Mouse (Mus musculus) MEL (cell line): ENCODE measurements around the gene Rab5a. TPM values are rescaled to one million over a fixed set of nuclear protein-coding genes. Genes with fewer than 3 reads are reported as not detected.

Experiments
- DNase-seq: peaks from one replicate; pipeline ENCODE4 v3.0.0; 2011; ENCODE audit warnings: low read depth, low spot score
- H3K27ac ChIP-seq: 2 replicates; pipeline ENCODE4 v1.5.1; 2012; ENCODE audit warnings: low read depth, mild to moderate bottlenecking, control low read depth, low read length, moderate library complexity; ENCODE audit not compliant: control insufficient read depth
- H3K27me3 ChIP-seq, 2 experiments: fragments of 150-350 bp in 1 of 2; sonication (generic) in 1 of 2; 2 replicates each; pipeline ENCODE4 v1.6.1; 2012; ENCODE audit warnings: low read length in 2 of 2, mild to moderate bottlenecking in 2 of 2, improper control_type of control experiment in 1 of 2, moderate library complexity in 1 of 2; ENCODE audit not compliant: insufficient read depth in 2 of 2, control insufficient read depth in 1 of 2
- H3K36me3 ChIP-seq, 2 experiments: 2 replicates each; pipeline ENCODE4 v1.6.1; 2012 to 2014; ENCODE audit warnings: low read length in 2 of 2, improper control_type of control experiment in 1 of 2, inconsistent platforms in 1 of 2, mild to moderate bottlenecking in 1 of 2; ENCODE audit not compliant: insufficient read depth in 2 of 2, control insufficient read depth in 1 of 2
- H3K4me1 ChIP-seq, 2 experiments: fragments of 150-350 bp in 1 of 2; sonication (generic) in 1 of 2; 2 replicates each; pipeline ENCODE4 v1.6.1; 2012; ENCODE audit warnings: low read length in 2 of 2, improper control_type of control experiment in 1 of 2, mild to moderate bottlenecking in 1 of 2; ENCODE audit not compliant: insufficient read depth in 2 of 2, control insufficient read depth in 1 of 2
- H3K4me3 ChIP-seq, 2 experiments: fragments of 150-350 bp in 1 of 2; sonication (generic) in 1 of 2; 2 replicates each; pipeline ENCODE4 v1.5.1; 2012; ENCODE audit warnings: low read depth in 2 of 2, low read length in 2 of 2, mild to moderate bottlenecking in 2 of 2, moderate library complexity in 2 of 2, control low read depth in 1 of 2, improper control_type of control experiment in 1 of 2; ENCODE audit not compliant: control insufficient read depth in 1 of 2, insufficient read depth in 1 of 2
- H3K79me2 ChIP-seq: 2 replicates; pipeline ENCODE4 v1.6.1; 2012; ENCODE audit warnings: mild to moderate bottlenecking, low read length, moderate library complexity; ENCODE audit not compliant: control insufficient read depth, poor library complexity, insufficient read depth
- H3K9ac ChIP-seq: 2 replicates; pipeline ENCODE4 v1.6.1; 2012; ENCODE audit warnings: low read depth, mild to moderate bottlenecking, control low read depth, low read length, moderate library complexity; ENCODE audit not compliant: control insufficient read depth, poor library complexity, severe bottlenecking
- H3K9me3 ChIP-seq: fragments of 150-350 bp; sonication (generic); replicated peaks from 2 replicates; pipeline ENCODE4 v1.6.1; 2012; ENCODE audit warnings: mild to moderate bottlenecking, low read length, improper control_type of control experiment, moderate library complexity; ENCODE audit not compliant: insufficient read depth
- CHD1 ChIP-seq: IDR thresholded peaks from 2 replicates; pipeline ENCODE4 v1.6.1; 2012; ENCODE audit warnings: low read depth, mild to moderate bottlenecking, inconsistent platforms, low read length, improper control_type of control experiment
- ELF1 ChIP-seq: IDR thresholded peaks from 2 replicates; pipeline ENCODE4 v1.6.1; 2014; ENCODE audit warnings: low read depth, mild to moderate bottlenecking, inconsistent platforms, low read length, improper control_type of control experiment, moderate library complexity
- EP300 ChIP-seq, 2 experiments: IDR thresholded peaks; 2 replicates each; pipeline ENCODE4 v1.6.1; 2011; ENCODE audit warnings: improper control_type of control experiment in 2 of 2, low read length in 2 of 2, low read depth in 1 of 2, mild to moderate bottlenecking in 1 of 2
- GATA1 ChIP-seq: IDR thresholded peaks from 2 replicates; pipeline ENCODE4 v1.6.1; 2011; ENCODE audit warnings: low read depth, low read length, improper control_type of control experiment
- JUND ChIP-seq: IDR thresholded peaks from 2 replicates; pipeline ENCODE4 v1.6.1; 2011; ENCODE audit warnings: low read depth, mild to moderate bottlenecking, improper control_type of control experiment, low read length
- KAT2A ChIP-seq: conservative IDR thresholded peaks from 2 replicates; pipeline ENCODE4 v1.6.1; 2012; ENCODE audit warnings: low read depth, low read length, improper control_type of control experiment, inconsistent platforms
- MAX ChIP-seq: IDR thresholded peaks from 2 replicates; pipeline ENCODE4 v1.6.1; 2011; ENCODE audit warnings: low read length, improper control_type of control experiment
- MAZ ChIP-seq: IDR thresholded peaks from 2 replicates; pipeline ENCODE4 v1.6.1; 2012; ENCODE audit warnings: low read depth, mild to moderate bottlenecking, inconsistent platforms, low read length, improper control_type of control experiment
- MXI1 ChIP-seq: IDR thresholded peaks from 2 replicates; pipeline ENCODE4 v1.6.1; 2011; ENCODE audit warnings: mild to moderate bottlenecking, low read depth, low read length, improper control_type of control experiment
- NRF1 ChIP-seq: IDR thresholded peaks from 2 replicates; pipeline ENCODE4 v1.6.1; 2014; ENCODE audit warnings: low read depth, mild to moderate bottlenecking, inconsistent platforms, low read length, improper control_type of control experiment, moderate library complexity; ENCODE audit not compliant: poor library complexity, insufficient read depth, severe bottlenecking
- POLR2AphosphoS2 ChIP-seq: IDR thresholded peaks from 2 replicates; pipeline ENCODE4 v1.6.1; 2011; ENCODE audit warnings: low read length, improper control_type of control experiment
- POLR2AphosphoS5 ChIP-seq: IDR thresholded peaks from 2 replicates; pipeline ENCODE4 v1.6.1; 2012; ENCODE audit warnings: low read depth, borderline replicate concordance, mild to moderate bottlenecking, inconsistent platforms, low read length, moderate library complexity, mixed read lengths
- RAD21 ChIP-seq: IDR thresholded peaks from 2 replicates; pipeline ENCODE4 v1.6.1; 2011; ENCODE audit warnings: mild to moderate bottlenecking, low read depth, low read length, improper control_type of control experiment
- RCOR1 ChIP-seq: IDR thresholded peaks from 2 replicates; pipeline ENCODE4 v1.6.1; 2012; ENCODE audit warnings: low read depth, mild to moderate bottlenecking, inconsistent platforms, low read length, improper control_type of control experiment
- SIN3A ChIP-seq: IDR thresholded peaks from 2 replicates; pipeline ENCODE4 v1.6.1; 2012; ENCODE audit warnings: low read length, improper control_type of control experiment, inconsistent platforms
- TAL1 ChIP-seq: IDR thresholded peaks from 2 replicates; pipeline ENCODE4 v1.6.1; 2012; ENCODE audit warnings: mild to moderate bottlenecking, inconsistent platforms, low read length, moderate library complexity, mixed read lengths
- TBP ChIP-seq: IDR thresholded peaks from 2 replicates; pipeline ENCODE4 v1.8.0; 2011; ENCODE audit warnings: low read depth, low read length, improper control_type of control experiment
- TCF12 ChIP-seq: IDR thresholded peaks from 2 replicates; pipeline ENCODE4 v1.6.1; 2014; ENCODE audit warnings: low read depth, mild to moderate bottlenecking, inconsistent platforms, low read length, improper control_type of control experiment, moderate library complexity
- USF2 ChIP-seq, 2 experiments: IDR thresholded peaks; 2 replicates each; pipeline ENCODE4 v1.6.1; 2011 to 2012; ENCODE audit warnings: improper control_type of control experiment in 2 of 2, low read length in 2 of 2, borderline replicate concordance in 1 of 2, inconsistent platforms in 1 of 2, low read depth in 1 of 2, mild to moderate bottlenecking in 1 of 2; ENCODE audit not compliant: insufficient read depth in 1 of 2
- ZKSCAN1 ChIP-seq: IDR thresholded peaks from 2 replicates; pipeline ENCODE4 v1.6.1; 2012; ENCODE audit warnings: low read depth, mild to moderate bottlenecking, inconsistent platforms, low read length, improper control_type of control experiment, moderate library complexity
- ZNF384 ChIP-seq: IDR thresholded peaks from 2 replicates; pipeline ENCODE4 v1.6.1; 2012; ENCODE audit warnings: low read depth, mild to moderate bottlenecking, inconsistent platforms, low read length, improper control_type of control experiment
- polyA plus RNA-seq, 2 experiments: library from polyadenylated mRNA; stranded (reverse) in 1 of 2; unstranded in 1 of 2; fragments of >175 nt in 1 of 2; fragments of >200 nt in 1 of 2; gene quantifications; 2 replicates each; pipeline versions ENCODE4 v1.2.1 to v1.2.4; 2012; ENCODE audit warnings: low replicate concordance in 2 of 2, low read depth in 1 of 2; ENCODE audit not compliant: insufficient read length in 2 of 2, insufficient read depth in 1 of 2, missing spikeins in 1 of 2
- total RNA-seq: library from RNA; depleted of rRNA; stranded (reverse); fragments of 300-350 nt; gene quantifications from 2 replicates; pipeline ENCODE4 v1.2.3, GENCODE M21; 2012

Gene Rab5a
- total and polyA plus RNA-seq, 3 experiments, result 22.7 to 23.7 TPM; not detected in 1

DNA sequence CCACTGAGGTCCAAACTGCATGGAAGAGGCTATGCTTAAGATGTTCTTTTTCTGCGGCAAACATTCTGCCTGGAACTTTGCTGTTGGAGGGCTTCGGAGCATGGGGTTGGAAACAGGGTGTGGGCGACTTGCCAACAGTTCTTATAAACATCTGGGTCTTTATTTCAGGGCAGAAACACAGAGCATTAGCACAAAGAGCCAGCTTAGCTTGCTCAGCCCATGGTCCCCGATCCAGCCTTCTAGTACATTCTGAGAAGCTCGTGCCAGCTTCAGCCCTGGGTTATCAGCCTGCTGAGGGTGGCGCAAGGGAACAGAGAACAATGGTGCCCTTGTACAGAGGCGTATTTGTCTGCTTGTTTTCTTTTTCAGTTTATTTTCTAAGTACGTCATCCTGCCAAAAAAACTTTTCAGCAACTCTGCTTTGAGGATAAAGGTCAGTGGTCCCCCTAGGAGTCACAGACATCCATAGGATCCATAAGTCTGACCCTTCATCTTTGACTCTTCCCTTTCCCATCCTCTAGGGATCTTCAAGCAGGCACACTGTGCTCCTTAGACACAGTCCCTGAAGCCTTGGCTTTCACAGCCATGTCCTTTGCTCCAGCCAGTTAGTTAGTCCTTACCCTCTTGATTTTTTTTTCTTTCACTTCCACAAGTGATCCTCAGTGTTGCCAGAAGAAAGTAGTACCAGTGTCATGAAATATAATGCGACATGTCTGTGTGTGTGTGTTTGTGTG lies 64.7 kb downstream of the Rab5a start:
- Histone ChIP-seq H3K27me3 (no peaks in the 10 kb centered on the region), H3K36me3 (no peaks in the 10 kb centered on the region), H3K9ac (no peak overlapping the region), H3K27ac (no peak overlapping the region), H3K9me3 (no peaks in the 10 kb centered on the region), H3K79me2 (no peaks in the 10 kb centered on the region), H3K4me1 (peaks cover 0 to 2% of the 10 kb centered on the region in 2 experiments; a peak in 3 of 4 replicates), H3K4me3 (no peak overlapping the region)
- TF ChIP-seq EP300 (IDR thresholded peaks at IDR 0.05; ENCODE audit: low read depth in 1 of 2, low read length in 2 of 2) (no peak), GATA1 (no peak), RCOR1 (no peak), POLR2AphosphoS2 (no peak)
- DNase-seq, result no peak

DNA sequence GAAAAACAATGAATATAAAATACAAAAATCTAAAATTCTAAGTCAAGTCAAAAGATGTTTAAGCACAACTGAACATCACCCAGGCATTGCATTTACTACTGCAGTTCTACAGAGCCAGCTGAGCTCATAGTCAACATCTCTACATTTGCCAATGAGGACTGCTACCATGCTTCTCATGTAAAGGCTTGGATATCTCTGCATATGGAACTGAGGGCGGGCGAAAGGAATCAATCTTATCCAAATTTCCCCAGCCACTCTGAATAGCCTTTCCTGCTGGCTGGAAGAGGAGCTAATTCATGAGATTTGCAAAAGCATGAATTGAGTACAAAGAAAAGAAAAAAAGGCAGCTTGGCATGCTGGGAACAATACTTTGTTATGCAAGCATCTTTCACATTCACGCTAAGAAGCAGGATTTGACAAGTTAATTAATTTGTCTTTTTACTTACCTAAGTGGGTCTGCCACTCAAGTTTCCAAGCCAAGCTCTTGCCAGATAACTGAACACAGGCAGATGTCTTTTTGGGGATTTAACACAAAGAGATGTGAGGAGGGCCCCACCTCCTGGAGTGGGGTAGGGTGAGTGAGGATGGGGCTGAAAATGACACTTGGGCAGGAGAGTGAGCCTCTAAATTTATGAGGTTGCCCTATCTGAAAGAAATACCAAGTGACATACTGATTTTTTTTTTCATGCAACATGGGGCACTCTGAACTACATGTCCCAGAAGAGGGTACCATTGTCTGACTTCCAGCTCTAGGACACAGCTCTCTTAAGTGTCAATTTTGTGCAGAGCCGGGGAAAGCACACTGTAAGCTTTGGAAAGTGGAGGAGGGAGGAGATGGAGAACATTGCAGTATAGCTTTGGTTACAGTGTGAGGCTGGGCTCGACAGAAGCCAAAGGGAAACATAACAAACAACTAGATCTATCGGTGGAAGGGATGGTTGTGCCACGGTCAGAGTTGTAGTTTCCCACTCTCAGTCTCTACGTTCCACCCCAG lies 72.6 kb downstream of the Rab5a start:
- no peaks in the 10 kb centered on the region for H3K79me2 ChIP-seq
- TF ChIP-seq USF2 (IDR thresholded peaks at IDR 0.05; ENCODE audit: borderline replicate concordance in 1 of 2, insufficient read depth in 1 of 2, low read depth in 1 of 2, low read length in 2 of 2), result no peak
- TF ChIP-seq POLR2AphosphoS5, result no peak
- no peak for TF ChIP-seq ZKSCAN1
- no peak for TF ChIP-seq MAZ
- no peak for TF ChIP-seq RAD21
- TF ChIP-seq MXI1, result no peak
- no peak for TF ChIP-seq POLR2AphosphoS2
- no peak for TF ChIP-seq TCF12
- TF ChIP-seq EP300 (IDR thresholded peaks at IDR 0.05; ENCODE audit: low read depth in 1 of 2, low read length in 2 of 2), result no peak
- no peak for TF ChIP-seq TBP
- no peak for TF ChIP-seq NRF1
- no peak for TF ChIP-seq CHD1
- no peak for TF ChIP-seq ELF1
- TF ChIP-seq SIN3A, result no peak
- no peak for TF ChIP-seq TAL1
- TF ChIP-seq KAT2A, result no peak
- TF ChIP-seq ZNF384, result no peak
- TF ChIP-seq MAX, result no peak
- TF ChIP-seq JUND, result no peak
- TF ChIP-seq, all 39 proteins: peak for 0
- H3K27ac ChIP-seq, result no peak overlapping the region
- peaks cover 0 to 2% of the 10 kb centered on the region in 2 experiments; a peak in 1 of 4 replicates for H3K4me1 ChIP-seq
- H3K9me3 ChIP-seq, result no peaks in the 10 kb centered on the region
- H3K9ac ChIP-seq, result no peak overlapping the region
- DNase-seq, result no peak
- no peaks in the 10 kb centered on the region; a peak in 1 of 4 replicates for H3K36me3 ChIP-seq
- H3K27me3 ChIP-seq, result no peaks in the 10 kb centered on the region; a peak in 1 of 4 replicates
- no peak overlapping the region for H3K4me3 ChIP-seq
